Mouse (Mus musculus) left cerebral cortex, postnatal 25 days (tissue): Measurements from ENCODE around the gene Rassf1. TPM values are rescaled to one million over a fixed set of nuclear protein-coding genes. Genes with fewer than 3 reads are reported as not detected.

ENCODE experiments used
- total RNA-seq, 2 experiments: library from RNA; stranded (reverse); gene quantifications; 2 replicates each; pipeline ENCODE4 v1.2.3; 2021

Rassf1 gene
- total RNA-seq, 2 experiments from 2014 or later, result 14.3 to 17.4 TPM

Other genes starting within 250 kb of the Rassf1 start
- gene Hemk1, start 213.2 kb upstream of the Rassf1 start, total RNA-seq, result 10 to 100 TPM; 17.2 to 18.2 TPM
- gene 6430571L13Rik, start 211.0 kb upstream of the Rassf1 start, total RNA-seq, result 1 to 10 TPM; 3.7 to 4.0 TPM
- 10 to 100 TPM; 25.4 to 40.2 TPM for gene Cacna2d2, start 151.9 kb upstream of the Rassf1 start, total RNA-seq
- gene Tmem115, start 17.6 kb upstream of the Rassf1 start, total RNA-seq, result 10 to 100 TPM; 33.3 to 36.5 TPM
- gene Cyb561d2, start 9.4 kb upstream of the Rassf1 start, total RNA-seq, result 10 to 100 TPM; 16.2 to 17.4 TPM
- gene Nprl2, start 9.3 kb upstream of the Rassf1 start, total RNA-seq, result 10 to 100 TPM; 40.4 to 41.7 TPM
- gene Zmynd10, start 4.3 kb upstream of the Rassf1 start, total RNA-seq, result 1 to 10 TPM; 4.0 to 5.6 TPM
- 10 to 100 TPM; 86.5 to 94.7 TPM for gene Tusc2, start 11.7 kb downstream of the Rassf1 start, total RNA-seq
- 10 to 100 TPM in 1 of 2 experiments, 1 to 10 TPM in 1; 9.3 to 10.1 TPM for gene Hyal2, start 16.4 kb downstream of the Rassf1 start, total RNA-seq
- 1 to 10 TPM; 5.0 to 7.4 TPM for gene Hyal1, start 25.4 kb downstream of the Rassf1 start, total RNA-seq
- gene Naa80, start 27.3 kb downstream of the Rassf1 start, total RNA-seq, result 10 to 100 TPM; 10.8 to 11.3 TPM
- gene Hyal3, start 29.3 kb downstream of the Rassf1 start, total RNA-seq, result 1 to 10 TPM in 1 of 2 experiments, under 1 TPM in 1; 0.96 to 1.1 TPM
- 10 to 100 TPM; 11.1 to 13.3 TPM for gene Ifrd2, start 36.1 kb downstream of the Rassf1 start, total RNA-seq
- gene Sema3b, start 57.7 kb downstream of the Rassf1 start, total RNA-seq, result 1 to 10 TPM; 3.4 to 3.5 TPM
- gene Gnai2, start 83.8 kb downstream of the Rassf1 start, total RNA-seq, result 100 to 1,000 TPM; 214 to 221 TPM
- 10 to 100 TPM; 69.9 to 81.4 TPM for gene Slc38a3, start 118.0 kb downstream of the Rassf1 start, total RNA-seq
- gene Gnat1, start 128.2 kb downstream of the Rassf1 start, total RNA-seq, result under 1 TPM; 0.18 to 0.21 TPM
- gene Sema3f, start 158.9 kb downstream of the Rassf1 start, total RNA-seq, result 10 to 100 TPM; 16.6 to 17.8 TPM
- gene Rbm5, start 219.4 kb downstream of the Rassf1 start, total RNA-seq, result 100 to 1,000 TPM; 122 to 155 TPM